Mouse (Mus musculus) hindbrain, embryonic 16.5 days (tissue): ENCODE results near the gene Zxdb. TPM values are rescaled to one million over a fixed set of nuclear protein-coding genes. Genes with fewer than 3 reads are reported as not detected.

Experiments
- ATAC-seq: fragments of 200-750 bp; cut with Nextera tagmentation; 2 replicates; pipeline ENCODE4 v1.8.0; 2017; ENCODE audit warnings: moderate TSS enrichment, moderate library complexity
- H3K27ac ChIP-seq: fragments of 300-500 bp; sonication (generic); 2 replicates; pipeline ENCODE4 v1.5.1; 2014; ENCODE audit warnings: low read depth, mild to moderate bottlenecking, control low read depth, low read length, moderate library complexity
- H3K27me3 ChIP-seq: fragments of 300-500 bp; sonication (generic); replicated peaks from 2 replicates; pipeline ENCODE4 v1.6.1; 2014; ENCODE audit warnings: low read length; ENCODE audit not compliant: control insufficient read depth, insufficient read depth
- H3K36me3 ChIP-seq: fragments of 300-500 bp; sonication (generic); 2 replicates; pipeline ENCODE4 v1.6.1; 2014; ENCODE audit warnings: mild to moderate bottlenecking, low read length, moderate library complexity, mixed read lengths; ENCODE audit not compliant: control insufficient read depth, insufficient read depth
- H3K4me1 ChIP-seq: fragments of 300-500 bp; sonication (generic); 2 replicates; pipeline ENCODE4 v1.6.1; 2014; ENCODE audit warnings: low read depth, low read length; ENCODE audit not compliant: control insufficient read depth, insufficient read depth
- H3K4me2 ChIP-seq: fragments of 300-500 bp; sonication (generic); 2 replicates; pipeline ENCODE4 v1.6.1; 2014; ENCODE audit warnings: mild to moderate bottlenecking, low read length, control low read depth, moderate library complexity
- H3K4me3 ChIP-seq: fragments of 300-500 bp; sonication (generic); 2 replicates; pipeline ENCODE4 v1.5.1; 2014; ENCODE audit warnings: mild to moderate bottlenecking, low read length, control low read depth, moderate library complexity
- H3K9ac ChIP-seq: fragments of 300-500 bp; sonication (generic); 2 replicates; pipeline ENCODE4 v1.6.1; 2014; ENCODE audit warnings: low read depth, mild to moderate bottlenecking, control low read depth, low read length, moderate library complexity
- H3K9me3 ChIP-seq: fragments of 300-500 bp; sonication (generic); 2 replicates; pipeline ENCODE4 v1.6.1; 2014; ENCODE audit warnings: mild to moderate bottlenecking, low read length, moderate library complexity; ENCODE audit not compliant: control insufficient read depth
- WGBS: fragments of 180-500 bp; shearing (Covaris S2); extraction: QIAGEN DNeasy Blood & Tissue Kit; methylation state at CpG from one replicate; pipeline ENCODE4 v1.1.7; 2014; 5-methylcytosine and 5-hydroxymethylcytosine counted together
- polyA plus RNA-seq: library from polyadenylated mRNA; unstranded; fragments of >200 nt; fragmentation: Nextera tagmentation; extraction: Ambion mirVana; gene quantifications from 2 replicates; pipeline ENCODE4 v1.2.1, GENCODE M21; 2015

Gene Zxdb
- polyA plus RNA-seq, 1 experiment from 2014 or later, result 1.9 TPM

GRCm38 (mm10) chrX:94753733-94754132, 29.4 kb downstream of the Zxdb start:
- no peak overlapping the region for H3K4me3 ChIP-seq
- H3K9me3 ChIP-seq, result no peaks in the 10 kb centered on the region
- H3K4me1 ChIP-seq, result no peaks in the 10 kb centered on the region
- WGBS, result 78% methylated on average over 5 of the region's 5 CpGs
- no peak for ATAC-seq
- H3K4me2 ChIP-seq, result no peak overlapping the region
- no peak overlapping the region for H3K9ac ChIP-seq
- no peak overlapping the region for H3K27ac ChIP-seq
- no peaks in the 10 kb centered on the region for H3K27me3 ChIP-seq
- H3K36me3 ChIP-seq, result no peaks in the 10 kb centered on the region

- H3K9ac ChIP-seq, result no peak overlapping the region
- H3K36me3 ChIP-seq, result no peaks in the 10 kb centered on the region
- no peak overlapping the region for H3K4me3 ChIP-seq
- H3K27ac ChIP-seq, result no peak overlapping the region
- H3K4me2 ChIP-seq, result no peak overlapping the region
- no peak for ATAC-seq
- H3K4me1 ChIP-seq, result no peaks in the 10 kb centered on the region
- H3K27me3 ChIP-seq, result no peaks in the 10 kb centered on the region
- WGBS, result 33% methylated on average over 1 of the region's 1 CpGs
- no peaks in the 10 kb centered on the region for H3K9me3 ChIP-seq
Observed at GRCm38 (mm10) chrX:94759959-94760358, 35.6 kb downstream of the Zxdb start.

GRCm38 (mm10) chrX:94773876-94774275, 49.5 kb downstream of the Zxdb start:
- H3K9ac ChIP-seq, result no peak overlapping the region
- no peak overlapping the region for H3K4me3 ChIP-seq
- no peak overlapping the region for H3K27ac ChIP-seq
- 95% methylated on average over 34 of the region's 34 CpGs for WGBS
- H3K36me3 ChIP-seq, result no peaks in the 10 kb centered on the region
- H3K27me3 ChIP-seq, result no peaks in the 10 kb centered on the region
- H3K4me2 ChIP-seq, result no peak overlapping the region
- no peak for ATAC-seq
- no peaks in the 10 kb centered on the region for H3K4me1 ChIP-seq
- peaks cover 2% of the 10 kb centered on the region; the same call in 1 of the 2 replicates for H3K9me3 ChIP-seq

Other genes starting within 250 kb of the Zxdb start
- 956 and 1,025 TPM in 2 replicates for gene Maged1, start 182.4 kb upstream of the Zxdb start, polyA plus RNA-seq
- 23.9 and 26.2 TPM in 2 replicates for gene Gspt2, start 88.5 kb upstream of the Zxdb start, polyA plus RNA-seq